Mouse (Mus musculus): Measurements from ENCODE around the gene Exosc10. TPM values are rescaled to one million over a fixed set of nuclear protein-coding genes. Genes with fewer than 3 reads are reported as not detected.

Gene Exosc10
- total and polyA plus RNA-seq, 3 experiments, result 21.9 to 39.6 (median 38.7) TPM

DNA sequence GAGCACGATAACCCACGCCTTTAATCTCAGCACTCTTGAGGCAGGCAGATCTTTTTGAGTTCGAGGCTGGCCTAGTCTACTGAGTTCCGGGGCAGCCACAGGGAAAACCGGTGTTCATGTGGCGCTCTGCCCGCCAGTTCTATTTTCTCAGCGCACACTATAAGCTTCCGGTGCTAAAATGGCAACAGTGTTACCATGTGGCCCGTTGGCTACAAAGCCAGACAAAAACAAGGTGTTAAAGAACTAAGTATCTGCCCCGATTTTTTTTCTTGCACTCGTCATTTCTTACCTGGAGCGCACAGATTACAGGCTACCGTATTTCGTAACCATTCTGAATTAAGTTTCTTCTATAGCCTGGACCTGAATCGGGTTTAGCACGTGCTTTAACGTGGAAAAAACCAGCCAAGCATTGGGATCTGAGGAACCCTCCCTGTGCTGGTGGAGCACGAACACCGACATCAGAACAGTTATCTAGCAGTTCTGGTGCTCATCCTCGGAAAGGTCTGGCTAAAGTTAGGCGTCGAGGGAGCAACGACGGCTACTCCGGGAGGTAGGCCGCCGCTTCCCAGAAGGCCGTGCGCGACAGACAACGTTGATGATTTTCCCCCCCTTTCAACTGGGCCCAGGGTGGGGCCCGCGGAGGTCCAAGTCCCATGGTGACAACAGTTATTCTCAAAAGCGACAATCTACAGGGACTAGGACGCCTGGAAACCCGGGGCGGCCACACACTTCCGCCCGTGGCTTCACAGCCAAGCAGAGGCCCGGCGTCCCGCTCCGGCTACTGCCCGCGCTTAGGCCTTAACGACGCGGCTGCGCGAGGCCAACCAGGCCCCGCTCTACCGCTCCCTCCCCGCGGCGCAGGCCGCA, 67.8 kb downstream of the Exosc10 start:
- TF ChIP-seq EP300 (IDR thresholded peaks at IDR 0.05; ENCODE audit: insufficient read depth, low read depth, low read length), result no peak
- no peak for TF ChIP-seq POLR2A (IDR thresholded peaks at IDR 0.05; ENCODE audit: insufficient read depth, low read depth, low read length)
- no peak for TF ChIP-seq CTCF (IDR thresholded peaks at IDR 0.05)
- Histone ChIP-seq H3K4me3 (peak overlapping the region; percentile 73), H3K36me3 (ENCODE audit: control insufficient read depth, insufficient read depth, low read length) (peaks cover 32% of the 10 kb centered on the region), H3K27ac (peak overlapping the region; percentile 90), H3K9ac (ENCODE audit: low read depth, low read length) (peak overlapping the region; percentile 98), H3K4me1 (ENCODE audit: control insufficient read depth, insufficient read depth, low read length) (peaks cover 6% of the 10 kb centered on the region), H3K27me3 (ENCODE audit: control insufficient read depth, insufficient read depth, low read length) (no peaks in the 10 kb centered on the region), H3K79me2 (replicated peaks; ENCODE audit: control insufficient read depth, insufficient read depth, low read length) (peaks cover 1% of the 10 kb centered on the region; the same call in 1 of the 2 replicates)
- intact Hi-C loops (cut with DNase I), result no loop called here
- whole genome bisulfite sequencing, result under 1% methylated on average over 57 of the region's 57 CpGs
- peak in 1 of 2 experiments; percentile 34 for DNase-seq

DNA sequence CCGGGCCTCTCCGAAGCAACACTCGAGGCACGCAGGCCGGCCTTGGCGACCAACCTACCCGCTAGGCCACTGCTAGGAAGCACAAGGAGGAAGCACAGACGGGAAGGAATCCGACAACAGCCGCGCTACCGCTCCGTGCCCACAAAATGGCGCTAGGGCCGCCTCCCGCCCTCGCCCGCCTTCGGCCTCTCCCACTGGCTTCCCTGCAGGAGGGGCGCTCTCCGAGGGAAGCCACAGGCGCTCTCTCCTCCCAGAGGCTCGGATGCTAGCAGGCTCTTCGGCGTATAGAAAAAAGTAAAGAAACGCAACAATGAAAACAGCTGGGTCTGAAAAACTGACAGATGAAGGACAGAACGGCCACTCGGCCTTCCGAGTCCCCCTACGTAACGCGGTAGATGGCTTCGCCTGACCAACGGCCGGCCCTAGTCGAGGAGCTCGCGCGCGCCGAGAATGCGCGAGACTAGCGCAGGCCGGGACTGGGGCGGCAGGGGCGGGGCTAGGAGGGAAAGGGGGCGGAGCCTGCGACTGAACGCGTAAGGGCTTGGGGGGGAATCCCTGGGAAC, 68.5 kb downstream of the Exosc10 start, which contains the start of gene Tardbp:
Tardbp (minus strand) TSS at position 397 of the 563 bp plus-strand sequence.
- H3K4me3 ChIP-seq, result peak within 1 kb of the TSS; percentile 73
- under 1% methylated on average over 51 of the region's 51 CpGs for WGBS

GRCm38 (mm10) chr4:148627246-148627645, 69.0 kb downstream of the Exosc10 start:
- H3K36me3 ChIP-seq (ENCODE audit: control insufficient read depth, insufficient read depth, low read length), result peaks cover 24% of the 10 kb centered on the region
- peak overlapping the region; percentile 39 for H3K4me3 ChIP-seq
- H3K4me1 ChIP-seq (ENCODE audit: control insufficient read depth, insufficient read depth, low read length), result peaks cover 5% of the 10 kb centered on the region
- peak overlapping the region; percentile 90 for H3K27ac ChIP-seq
- H3K79me2 ChIP-seq (replicated peaks; ENCODE audit: control insufficient read depth, insufficient read depth, low read length), result 0 out of 2 replicates have a peak, but pooled peaks cover 1% of the 10 kb centered on the region
- DNase-seq, result no peak
- H3K27me3 ChIP-seq (ENCODE audit: control insufficient read depth, insufficient read depth, low read length), result no peaks in the 10 kb centered on the region
- TF ChIP-seq POLR2A (IDR thresholded peaks at IDR 0.05; ENCODE audit: insufficient read depth, low read depth, low read length) (no peak), CTCF (IDR thresholded peaks at IDR 0.05) (no peak), EP300 (IDR thresholded peaks at IDR 0.05; ENCODE audit: insufficient read depth, low read depth, low read length) (no peak)
- WGBS, result 61% methylated on average over 3 of the region's 3 CpGs
- H3K9ac ChIP-seq (ENCODE audit: low read depth, low read length), result no peak overlapping the region
- intact Hi-C loops (cut with DNase I), result no loop called here

More for the DNA sequence above, 68.5 kb downstream of the Exosc10 start, which contains the start of gene Tardbp:
- peak; percentile 96 to 97 for DNase-seq
- Histone ChIP-seq H3K27me3 (ENCODE audit: control insufficient read depth, insufficient read depth, low read length) (no peaks in the 10 kb centered on the region), H3K79me2 (replicated peaks; ENCODE audit: control insufficient read depth, insufficient read depth, low read length) (0 out of 2 replicates have a peak, but pooled peaks cover 1% of the 10 kb centered on the region), H3K27ac (peak within 1 kb of the TSS; percentile 90), H3K36me3 (ENCODE audit: control insufficient read depth, insufficient read depth, low read length) (peaks cover 29% of the 10 kb centered on the region), H3K9ac (ENCODE audit: low read depth, low read length) (peak within 1 kb of the TSS; percentile 98), H3K4me1 (ENCODE audit: control insufficient read depth, insufficient read depth, low read length) (peaks cover 6% of the 10 kb centered on the region)
- peak; percentile 97 for TF ChIP-seq POLR2A (IDR thresholded peaks at IDR 0.05; ENCODE audit: insufficient read depth, low read depth, low read length)
- TF ChIP-seq CTCF (IDR thresholded peaks at IDR 0.05), result no peak
- TF ChIP-seq EP300 (IDR thresholded peaks at IDR 0.05; ENCODE audit: insufficient read depth, low read depth, low read length), result peak; percentile 53; the same call in 1 of the 2 replicates
- intact Hi-C loops (cut with DNase I), result no loop called here

Other genes with a start within 250 kb of the Exosc10 start
- 10 to 100 TPM; 17.8 to 20.9 TPM for gene Ubiad1, start 113.7 kb upstream of the Exosc10 start, total RNA-seq (2021)
- 25.1 and 25.5 TPM in 2 replicates for gene Ubiad1, start 113.7 kb upstream of the Exosc10 start, polyA plus RNA-seq (2012; rRNA removed)
- gene Mtor, start 109.8 kb upstream of the Exosc10 start, total RNA-seq (2021), result 10 to 100 TPM; 40.9 to 49.7 TPM
- gene Mtor, start 109.8 kb upstream of the Exosc10 start, polyA plus RNA-seq (2012; rRNA removed), result 18.6 and 25.7 TPM in 2 replicates
- 1 to 10 TPM; 2.5 TPM for gene Angptl7, start 58.0 kb upstream of the Exosc10 start, total RNA-seq (2021)
- 3.7 and 4.4 TPM in 2 replicates for gene Angptl7, start 58.0 kb upstream of the Exosc10 start, polyA plus RNA-seq (2012; rRNA removed)
- 10 to 100 TPM; 14.8 to 16.8 TPM for gene Srm, start 33.1 kb downstream of the Exosc10 start, total RNA-seq (2021)
- 20.4 and 21.9 TPM in 2 replicates for gene Srm, start 33.1 kb downstream of the Exosc10 start, polyA plus RNA-seq (2012; rRNA removed)
- gene Masp2, start 44.1 kb downstream of the Exosc10 start, total RNA-seq (2021), result under 1 TPM; 0.29 to 0.52 TPM
- 0.47 and 2.3 TPM in 2 replicates for gene Masp2, start 44.1 kb downstream of the Exosc10 start, polyA plus RNA-seq (2012; rRNA removed)
- gene Tardbp, start 68.6 kb downstream of the Exosc10 start, total RNA-seq (2021), result 100 to 1,000 TPM; 116 to 119 TPM
- gene Tardbp, start 68.6 kb downstream of the Exosc10 start, polyA plus RNA-seq (2012; rRNA removed), result 70.5 and 156 TPM in 2 replicates
- gene Gm572, start 84.9 kb downstream of the Exosc10 start, total RNA-seq (2021), result 1 to 10 TPM; 4.5 to 5.0 TPM
- gene Gm572, start 84.9 kb downstream of the Exosc10 start, polyA plus RNA-seq (2012; rRNA removed), result 1.9 and 4.1 TPM in 2 replicates
- gene Casz1, start 246.0 kb downstream of the Exosc10 start, total RNA-seq (2021), result 10 to 100 TPM; 42.5 to 47.0 TPM
- 21.2 and 22.4 TPM in 2 replicates for gene Casz1, start 246.0 kb downstream of the Exosc10 start, polyA plus RNA-seq (2012; rRNA removed)

Measured in heart, adult 2 months (tissue).